Mouse (Mus musculus) intestine, embryonic 16.5 days (tissue): Measurements from ENCODE around the gene Nr1d2. TPM values are rescaled to one million over a fixed set of nuclear protein-coding genes. Genes with fewer than 3 reads are reported as not detected.
A peak's percentile ranks its signal among the peaks of the same experiment; 100 is the strongest.

Source experiments
- ATAC-seq: fragments of 200-750 bp; cut with Nextera tagmentation; 2 replicates; pipeline ENCODE4 v1.8.0; 2017; ENCODE audit warnings: moderate TSS enrichment, moderate library complexity
- H3K27ac ChIP-seq: fragments of 300-500 bp; sonication (generic); 2 replicates; pipeline ENCODE4 v1.5.1; 2014; ENCODE audit warnings: mild to moderate bottlenecking, low read length
- H3K27me3 ChIP-seq: fragments of 300-500 bp; sonication (generic); replicated peaks from 2 replicates; pipeline ENCODE4 v1.6.1; 2014; ENCODE audit warnings: low read length, control low read depth, mixed read lengths; ENCODE audit not compliant: control insufficient read depth, insufficient read depth
- H3K36me3 ChIP-seq: fragments of 300-500 bp; sonication (generic); 2 replicates; pipeline ENCODE4 v1.6.1; 2014; ENCODE audit warnings: low read length, control low read depth; ENCODE audit not compliant: control insufficient read depth, insufficient read depth
- H3K4me1 ChIP-seq: fragments of 300-500 bp; sonication (generic); 2 replicates; pipeline ENCODE4 v1.6.1; 2014; ENCODE audit warnings: low read length, control low read depth, mixed read lengths; ENCODE audit not compliant: control insufficient read depth, insufficient read depth
- H3K4me2 ChIP-seq: fragments of 300-500 bp; sonication (generic); 2 replicates; pipeline ENCODE4 v1.6.1; 2014; ENCODE audit warnings: low read depth, low read length, control low read depth
- H3K4me3 ChIP-seq: fragments of 300-500 bp; sonication (generic); 2 replicates; pipeline ENCODE4 v1.5.1; 2014; ENCODE audit warnings: mild to moderate bottlenecking, low read length
- H3K9ac ChIP-seq: fragments of 300-500 bp; sonication (generic); 2 replicates; pipeline ENCODE4 v1.6.1; 2014; ENCODE audit warnings: low read depth, low read length
- H3K9me3 ChIP-seq: fragments of 300-500 bp; sonication (generic); 2 replicates; pipeline ENCODE4 v1.6.1; 2016; ENCODE audit warnings: low read length, control low read depth; ENCODE audit not compliant: control insufficient read depth
- WGBS: fragments of 180-500 bp; shearing (Covaris S2); extraction: QIAGEN DNeasy Blood & Tissue Kit; methylation state at CpG from one replicate; pipeline ENCODE4 v1.1.7; 2014; 5-methylcytosine and 5-hydroxymethylcytosine counted together
- polyA plus RNA-seq: library from polyadenylated mRNA; unstranded; fragments of >200 nt; fragmentation: Nextera tagmentation; extraction: Ambion mirVana; gene quantifications from 2 replicates; pipeline ENCODE4 v1.2.1, GENCODE M21; 2015

Nr1d2 gene
- polyA plus RNA-seq, result 3.6 and 3.8 TPM in 2 replicates

DNA sequence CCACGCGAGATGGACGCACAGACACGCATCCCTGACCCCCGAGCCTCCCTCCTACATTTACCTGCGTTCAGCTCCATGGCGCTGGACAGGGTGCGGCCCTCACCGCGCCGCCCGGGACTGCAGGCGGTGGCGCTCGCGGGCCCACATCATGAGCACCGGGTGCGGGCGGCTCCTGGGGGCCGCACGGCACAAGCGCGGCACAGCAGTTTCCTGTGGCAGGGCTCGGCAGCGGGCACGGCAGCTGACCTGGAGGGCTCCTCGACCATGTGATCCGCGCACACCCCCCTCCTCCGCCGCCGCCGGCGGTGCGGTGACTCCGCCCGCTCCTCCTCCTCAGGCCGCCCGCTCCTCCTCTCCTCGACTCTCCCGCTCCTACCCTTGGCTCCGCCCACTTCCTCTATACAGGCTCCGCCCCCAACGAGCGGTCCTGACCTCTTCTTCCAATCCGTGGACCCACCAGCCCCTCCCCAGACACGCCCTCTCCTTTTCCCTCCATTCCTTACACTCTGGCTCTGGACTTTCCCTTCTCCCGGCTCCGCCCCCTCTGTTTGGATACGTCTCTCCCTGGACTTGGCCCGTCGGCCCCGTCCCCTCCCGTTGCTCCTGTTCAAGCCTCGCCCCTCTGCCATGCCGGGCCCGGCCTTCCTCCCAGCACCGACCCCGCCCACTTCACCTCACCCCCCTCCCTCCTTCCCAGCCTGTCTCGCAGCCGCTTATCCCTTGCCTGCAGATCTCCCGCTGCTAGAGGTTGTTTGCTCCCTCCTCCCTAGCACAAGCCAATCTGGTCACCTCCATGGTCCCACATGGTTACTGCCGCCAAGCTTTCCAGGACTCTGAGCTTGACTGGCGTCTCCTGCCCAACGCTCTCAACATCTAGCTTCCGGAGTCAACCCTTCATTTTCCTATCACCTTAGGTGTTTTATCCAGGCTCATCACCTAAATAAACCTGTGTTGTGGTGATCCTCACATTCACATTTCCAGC, at the start of gene Nr1d2:
Nr1d2 (minus strand) TSS at position 378 of the 982 bp plus-strand sequence.
- WGBS, result under 1% methylated on average over 51 of the region's 66 CpGs
- H3K9ac ChIP-seq, result peak within 1 kb of the TSS; percentile 76

GRCm38 (mm10) chr14:18287391-18287790, 48.5 kb upstream of the Nr1d2 start:
- H3K9me3 ChIP-seq, result no peaks in the 10 kb centered on the region
- 76% methylated on average over 2 of the region's 2 CpGs for WGBS
- H3K27me3 ChIP-seq, result no peaks in the 10 kb centered on the region
- ATAC-seq, result peak; percentile 58; the same call in 1 of the 2 replicates
- no peak overlapping the region for H3K9ac ChIP-seq
- peaks cover 2% of the 10 kb centered on the region; the same call in 1 of the 2 replicates for H3K36me3 ChIP-seq
- no peak overlapping the region for H3K4me2 ChIP-seq
- 0 out of 2 replicates have a peak, but pooled peaks cover 4% of the 10 kb centered on the region for H3K4me1 ChIP-seq
- H3K4me3 ChIP-seq, result no peak overlapping the region
- H3K27ac ChIP-seq, result no peak overlapping the region

More for the DNA sequence above, at the start of gene Nr1d2:
- Histone ChIP-seq H3K4me3 (peak within 1 kb of the TSS; percentile 79), H3K9me3 (no peaks in the 10 kb centered on the region), H3K4me1 (peaks cover 5% of the 10 kb centered on the region; the same call in 1 of the 2 replicates), H3K4me2 (peak within 1 kb of the TSS; percentile 81), H3K27ac (peak within 1 kb of the TSS; percentile 77), H3K27me3 (no peaks in the 10 kb centered on the region), H3K36me3 (no peaks in the 10 kb centered on the region)
- peak; percentile 93 for ATAC-seq

DNA sequence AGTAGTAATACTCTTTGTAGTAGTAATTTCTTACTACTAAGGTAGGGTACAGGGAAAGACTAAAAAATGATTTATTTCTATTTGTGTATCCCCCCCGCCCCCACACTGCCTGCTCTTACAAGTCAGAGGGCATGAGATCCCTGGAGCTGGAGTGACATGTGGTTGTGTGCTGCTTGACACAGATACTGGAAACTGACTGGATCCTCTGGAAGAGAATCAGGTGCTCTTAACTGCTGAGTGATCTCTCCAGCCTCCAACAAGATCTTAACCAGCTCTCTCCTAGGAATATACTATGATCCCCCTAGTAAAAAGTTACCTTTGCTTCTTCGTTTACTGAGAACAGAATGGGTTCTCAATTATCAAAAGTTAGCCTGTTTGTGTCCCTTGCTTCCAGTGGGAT, 47.5 kb upstream of the Nr1d2 start:
- Histone ChIP-seq H3K9ac (no peak overlapping the region), H3K27me3 (no peaks in the 10 kb centered on the region), H3K27ac (no peak overlapping the region), H3K4me2 (no peak overlapping the region), H3K36me3 (peaks cover 4% of the 10 kb centered on the region), H3K4me1 (0 out of 2 replicates have a peak, but pooled peaks cover 4% of the 10 kb centered on the region), H3K9me3 (no peaks in the 10 kb centered on the region), H3K4me3 (no peak overlapping the region)
- 86% methylated on average over 2 of the region's 2 CpGs for WGBS
- ATAC-seq, result no peak

GRCm38 (mm10) chr14:18285476-18285875, 46.5 kb upstream of the Nr1d2 start:
- H3K4me3 ChIP-seq, result no peak overlapping the region
- WGBS, result 84% methylated on average over 3 of the region's 3 CpGs
- peaks cover 8% of the 10 kb centered on the region for H3K36me3 ChIP-seq
- 0 out of 2 replicates have a peak, but pooled peaks cover 4% of the 10 kb centered on the region for H3K4me1 ChIP-seq
- H3K9ac ChIP-seq, result no peak overlapping the region
- ATAC-seq, result no peak
- no peaks in the 10 kb centered on the region for H3K9me3 ChIP-seq
- H3K4me2 ChIP-seq, result no peak overlapping the region
- no peaks in the 10 kb centered on the region for H3K27me3 ChIP-seq
- no peak overlapping the region for H3K27ac ChIP-seq

DNA sequence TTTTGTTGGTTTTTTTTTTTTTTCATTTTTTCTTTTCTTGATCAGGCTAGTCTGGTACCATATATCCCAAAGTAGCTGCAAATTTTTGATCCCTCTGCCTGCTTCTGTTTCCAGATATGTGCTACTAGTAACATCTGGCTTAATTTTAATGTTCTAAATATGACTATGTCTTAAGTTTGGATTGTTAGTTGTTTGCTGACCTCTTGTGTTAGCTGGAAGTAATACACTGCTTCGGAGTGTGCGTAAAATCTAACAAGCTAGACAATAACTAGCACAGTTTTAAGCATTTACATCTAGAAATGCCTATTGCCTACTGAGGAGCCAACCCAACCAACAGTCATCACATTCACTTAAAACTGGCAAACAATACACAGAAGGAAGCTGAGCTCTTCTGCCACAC, 45.7 kb upstream of the Nr1d2 start:
- Histone ChIP-seq H3K9me3 (no peaks in the 10 kb centered on the region), H3K4me2 (no peak overlapping the region), H3K36me3 (peaks cover 8% of the 10 kb centered on the region), H3K27me3 (no peaks in the 10 kb centered on the region), H3K9ac (no peak overlapping the region), H3K4me1 (0 out of 2 replicates have a peak, but pooled peaks cover 4% of the 10 kb centered on the region), H3K4me3 (no peak overlapping the region), H3K27ac (no peak overlapping the region)
- WGBS, result 73% methylated on average over 2 of the region's 2 CpGs
- ATAC-seq, result no peak

- peaks cover 13% of the 10 kb centered on the region for H3K36me3 ChIP-seq
- no peaks in the 10 kb centered on the region for H3K4me1 ChIP-seq
- H3K9ac ChIP-seq, result no peak overlapping the region
- no peak overlapping the region for H3K4me2 ChIP-seq
- ATAC-seq, result no peak
- no peaks in the 10 kb centered on the region for H3K9me3 ChIP-seq
- no peak overlapping the region for H3K4me3 ChIP-seq
- no peaks in the 10 kb centered on the region for H3K27me3 ChIP-seq
- WGBS, result 88% methylated on average over 5 of the region's 5 CpGs
- no peak overlapping the region for H3K27ac ChIP-seq
Measured at GRCm38 (mm10) chr14:18280375-18280774, 41.4 kb upstream of the Nr1d2 start.

- 82% methylated on average over 1 of the region's 1 CpGs for WGBS
- no peak overlapping the region for H3K9ac ChIP-seq
- no peaks in the 10 kb centered on the region for H3K27me3 ChIP-seq
- no peak overlapping the region for H3K27ac ChIP-seq
- ATAC-seq, result no peak
- peaks cover 5% of the 10 kb centered on the region; the same call in 1 of the 2 replicates for H3K36me3 ChIP-seq
- no peaks in the 10 kb centered on the region for H3K4me1 ChIP-seq
- H3K4me2 ChIP-seq, result no peak overlapping the region
- no peaks in the 10 kb centered on the region for H3K9me3 ChIP-seq
- no peak overlapping the region for H3K4me3 ChIP-seq
Measured at GRCm38 (mm10) chr14:18274526-18274925, 35.6 kb upstream of the Nr1d2 start.

GRCm38 (mm10) chr14:18271666-18272065, 32.7 kb upstream of the Nr1d2 start:
- Histone ChIP-seq H3K9ac (peak overlapping the region; percentile 79), H3K9me3 (no peaks in the 10 kb centered on the region), H3K4me2 (peak overlapping the region; percentile 80), H3K4me1 (no peaks in the 10 kb centered on the region), H3K36me3 (peaks cover under 1% of the 10 kb centered on the region; the same call in 1 of the 2 replicates), H3K27ac (no peak overlapping the region), H3K4me3 (peak overlapping the region; percentile 89), H3K27me3 (no peaks in the 10 kb centered on the region)
- ATAC-seq, result no peak
- WGBS, result 9% methylated on average over 6 of the region's 7 CpGs
